Mouse (Mus musculus) thymus, adult 2 months (tissue): ENCODE data around the gene Tcf7l2. TPM values are rescaled to one million over a fixed set of nuclear protein-coding genes. Genes with fewer than 3 reads are reported as not detected.

Experiments
- DNase-seq: peaks from one replicate; pipeline ENCODE4 v3.0.0; 2021
- H3K27ac ChIP-seq: fragments of 200-500 bp; 2 replicates; pipeline ENCODE4 v1.5.1; 2012; ENCODE audit warnings: low read length, control low read depth; ENCODE audit not compliant: control insufficient read depth, insufficient read depth
- H3K27me3 ChIP-seq: fragments of 200-500 bp; 2 replicates; pipeline ENCODE4 v1.6.1; 2012; ENCODE audit warnings: mild to moderate bottlenecking, low read length, moderate library complexity, mixed read lengths; ENCODE audit not compliant: control insufficient read depth, insufficient read depth
- H3K36me3 ChIP-seq: fragments of 200-500 bp; 2 replicates; pipeline ENCODE4 v1.6.1; 2012; ENCODE audit warnings: mild to moderate bottlenecking, low read length, moderate library complexity; ENCODE audit not compliant: control insufficient read depth, insufficient read depth
- H3K4me1 ChIP-seq: fragments of 200-500 bp; replicated peaks from 2 replicates; pipeline ENCODE4 v1.6.1; 2012; ENCODE audit warnings: low read length; ENCODE audit not compliant: control insufficient read depth, insufficient read depth
- H3K4me3 ChIP-seq: fragments of 200-500 bp; 2 replicates; pipeline ENCODE4 v1.5.1; 2012; ENCODE audit warnings: mild to moderate bottlenecking, low read length, control low read depth, moderate library complexity; ENCODE audit not compliant: control insufficient read depth, insufficient read depth
- CTCF ChIP-seq: fragments of 200-500 bp; IDR thresholded peaks from 2 replicates; pipeline ENCODE4 v1.5.1; 2012; ENCODE audit warnings: mild to moderate bottlenecking, control low read depth, low read length, moderate library complexity, borderline replicate concordance; ENCODE audit not compliant: control insufficient read depth, poor library complexity, insufficient read depth; ENCODE audit errors: extremely low read depth
- POLR2A ChIP-seq: fragments of 200-500 bp; IDR thresholded peaks from 2 replicates; pipeline ENCODE4 v1.6.1; 2012; ENCODE audit warnings: mild to moderate bottlenecking, low read length, control low read depth, moderate library complexity; ENCODE audit not compliant: control insufficient read depth, poor library complexity, insufficient read depth; ENCODE audit errors: extremely low read depth
- WGBS: fragments of 180-500 bp; shearing (Covaris S2); methylation state at CpG from one replicate; pipeline ENCODE4 v1.1.7; 2018; 5-methylcytosine and 5-hydroxymethylcytosine counted together
- polyA plus RNA-seq: library from polyadenylated mRNA; depleted of rRNA; stranded (reverse); fragments of >200 nt; gene quantifications from 2 replicates; pipeline ENCODE4 v1.2.3, GENCODE M21; 2012

The Tcf7l2 gene
- polyA plus RNA-seq, 1 experiment, result 7.6 TPM

- TF ChIP-seq POLR2A (no peak), CTCF (no peak)
Measured at GRCm38 (mm10) chr19:55797834-55798233, 56.2 kb downstream of the Tcf7l2 start.

DNA sequence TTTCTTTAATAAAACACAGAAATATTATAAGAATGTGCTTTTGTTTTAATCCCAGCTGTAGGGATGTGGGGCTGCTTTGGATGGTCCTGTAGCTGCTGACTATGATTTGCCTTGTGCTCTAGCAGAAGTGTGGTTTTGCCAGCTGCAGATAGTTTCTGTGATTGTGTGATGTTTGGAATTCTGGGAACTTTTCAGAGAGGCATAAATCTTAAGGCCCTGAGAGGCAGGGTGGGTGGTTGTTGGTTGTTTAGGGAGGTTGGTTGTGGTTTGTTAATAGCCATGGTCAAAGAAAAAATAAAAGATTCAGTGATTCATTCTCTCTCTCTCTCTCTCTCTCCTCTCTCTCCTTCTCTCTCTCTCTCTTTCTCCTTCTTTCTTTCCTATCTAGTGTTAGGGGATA, 57.8 kb downstream of the Tcf7l2 start:
- Histone ChIP-seq H3K4me3 (no peak overlapping the region), H3K27ac (no peak overlapping the region), H3K4me1 (no peaks in the 10 kb centered on the region), H3K36me3 (no peaks in the 10 kb centered on the region), H3K27me3 (no peaks in the 10 kb centered on the region)
- DNase-seq, result no peak
- TF ChIP-seq CTCF (no peak), POLR2A (no peak)

More at GRCm38 (mm10) chr19:55797834-55798233, 56.2 kb downstream of the Tcf7l2 start:
- Histone ChIP-seq H3K4me3 (no peak overlapping the region), H3K27ac (no peak overlapping the region), H3K4me1 (peaks cover 5% of the 10 kb centered on the region), H3K27me3 (no peaks in the 10 kb centered on the region), H3K36me3 (no peaks in the 10 kb centered on the region)
- DNase-seq, result no peak
- WGBS, result 85% methylated on average over 3 of the region's 3 CpGs

- Histone ChIP-seq H3K4me1 (no peaks in the 10 kb centered on the region), H3K36me3 (no peaks in the 10 kb centered on the region), H3K4me3 (no peak overlapping the region), H3K27me3 (no peaks in the 10 kb centered on the region), H3K27ac (no peak overlapping the region)
- TF ChIP-seq CTCF, result no peak
- TF ChIP-seq POLR2A, result no peak
- DNase-seq, result no peak
- WGBS, result 98% methylated on average over 4 of the region's 4 CpGs
Measured at GRCm38 (mm10) chr19:55800059-55800458, 58.4 kb downstream of the Tcf7l2 start.

DNA sequence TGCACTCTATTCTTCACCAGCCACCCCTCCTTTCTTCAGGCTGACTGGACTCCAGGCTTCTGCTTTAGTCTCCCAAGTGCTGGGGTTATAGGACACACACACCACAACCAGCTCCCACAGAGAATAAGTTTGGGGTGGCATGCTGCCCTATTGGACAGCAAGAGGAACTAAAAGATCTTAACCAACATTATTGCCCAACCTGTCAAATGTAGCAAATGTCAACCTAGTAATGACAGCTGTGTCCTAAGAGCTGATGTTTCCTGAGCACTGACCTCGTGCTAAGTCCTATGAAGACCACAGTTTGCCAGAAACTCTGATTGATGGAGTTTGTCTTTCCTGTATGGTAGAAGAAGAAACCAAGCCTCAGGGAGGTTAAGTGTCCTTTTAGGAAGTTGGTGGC, 61.5 kb downstream of the Tcf7l2 start:
- no peaks in the 10 kb centered on the region for H3K27me3 ChIP-seq
- no peak for DNase-seq
- no peaks in the 10 kb centered on the region for H3K4me1 ChIP-seq
- H3K27ac ChIP-seq, result no peak overlapping the region
- no peak for TF ChIP-seq CTCF
- no peak for TF ChIP-seq POLR2A
- 43% methylated on average over 1 of the region's 1 CpGs for WGBS
- H3K4me3 ChIP-seq, result no peak overlapping the region
- H3K36me3 ChIP-seq, result no peaks in the 10 kb centered on the region

DNA sequence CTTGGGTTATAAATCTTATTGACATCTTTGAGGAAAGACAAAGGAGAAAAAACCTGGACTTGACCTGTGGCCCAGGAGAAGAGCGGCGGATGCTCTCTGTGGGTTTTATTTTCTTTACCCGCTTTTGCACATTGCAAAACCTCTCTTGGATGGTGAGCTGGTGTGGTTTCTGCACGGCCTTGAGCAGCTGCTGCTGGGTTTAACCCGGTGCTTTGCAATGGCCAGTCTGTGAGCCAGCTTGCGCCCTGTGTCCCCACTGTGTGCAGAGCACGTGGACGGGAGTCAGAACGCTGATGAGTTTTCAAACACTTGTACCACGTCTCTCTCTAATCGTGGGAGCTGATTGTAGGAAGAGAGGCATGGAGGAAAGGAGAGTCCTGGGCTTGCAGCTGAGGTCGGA, 62.2 kb downstream of the Tcf7l2 start:
- H3K27ac ChIP-seq, result no peak overlapping the region
- H3K4me3 ChIP-seq, result no peak overlapping the region
- no peaks in the 10 kb centered on the region for H3K27me3 ChIP-seq
- DNase-seq, result no peak
- TF ChIP-seq CTCF, result no peak
- TF ChIP-seq POLR2A, result no peak
- no peaks in the 10 kb centered on the region for H3K36me3 ChIP-seq
- 85% methylated on average over 12 of the region's 12 CpGs for WGBS
- no peaks in the 10 kb centered on the region for H3K4me1 ChIP-seq

- Histone ChIP-seq H3K27ac (no peak overlapping the region), H3K4me1 (no peaks in the 10 kb centered on the region), H3K27me3 (no peaks in the 10 kb centered on the region), H3K36me3 (no peaks in the 10 kb centered on the region), H3K4me3 (no peak overlapping the region)
- no peak for DNase-seq
- TF ChIP-seq POLR2A, result no peak
- TF ChIP-seq CTCF, result no peak
- WGBS, result 95% methylated on average over 7 of the region's 7 CpGs
Measured at GRCm38 (mm10) chr19:55804795-55805194, 63.2 kb downstream of the Tcf7l2 start.
